Mouse (Mus musculus): ENCODE measurements at regions not wholly inside any gene's neighbourhood (a gene's known extent, or its start where the extent isn't known, plus 50 kb on each side); places are given as distances from the start of the nearest gene placed in this dataset.

GRCm38 (mm10) chr4:87662876-87663275 is 370.3 kb downstream of the Mllt3 start:
- DNase-seq: no peak

- DNase-seq: no peak
Measured at GRCm38 (mm10) chr4:87658316-87658715, 374.8 kb downstream of the Mllt3 start.

GRCm38 (mm10) chr4:87657855-87658254 is 375.3 kb downstream of the Mllt3 start:
- DNase-seq: no peak

- DNase-seq: no peak
Measured at GRCm38 (mm10) chr4:87653440-87654165, 379.6 kb downstream of the Mllt3 start.

GRCm38 (mm10) chr4:87652314-87652934 is 380.7 kb downstream of the Mllt3 start:
- DNase-seq: no peak

GRCm38 (mm10) chr4:87651275-87651674 is 381.9 kb downstream of the Mllt3 start:
- no peak for DNase-seq

GRCm38 (mm10) chr4:87650837-87651236 is 382.3 kb downstream of the Mllt3 start:
- no peak for DNase-seq

- DNase-seq: no peak
Measured at GRCm38 (mm10) chr4:87650393-87650792, 382.8 kb downstream of the Mllt3 start.

GRCm38 (mm10) chr4:87648919-87649318 is 384.2 kb downstream of the Mllt3 start:
- DNase-seq: no peak

- peak; percentile 43 for DNase-seq
Measured at GRCm38 (mm10) chr4:87647932-87648911, 384.9 kb downstream of the Mllt3 start.

- DNase-seq: no peak
Measured at GRCm38 (mm10) chr4:87642002-87642401, 391.2 kb downstream of the Mllt3 start.

GRCm38 (mm10) chr4:87641551-87641950 is 391.6 kb downstream of the Mllt3 start:
- DNase-seq: no peak

- DNase-seq: no peak
Measured at GRCm38 (mm10) chr4:87638380-87638646, 394.9 kb downstream of the Mllt3 start.

GRCm38 (mm10) chr4:87637629-87638379 is 395.4 kb downstream of the Mllt3 start:
- no peak for DNase-seq

GRCm38 (mm10) chr4:87611116-87611515 is 380.8 kb upstream of the Slc24a2 start:
- DNase-seq: no peak

- DNase-seq: peak; percentile 14
Measured at GRCm38 (mm10) chr4:87593644-87594043, 363.4 kb upstream of the Slc24a2 start.

GRCm38 (mm10) chr4:87590797-87591196 is 360.5 kb upstream of the Slc24a2 start:
- DNase-seq: no peak

GRCm38 (mm10) chr4:87578164-87578563 is 347.9 kb upstream of the Slc24a2 start:
- DNase-seq: no peak

GRCm38 (mm10) chr4:87570950-87571349 is 340.7 kb upstream of the Slc24a2 start:
- DNase-seq: no peak

- DNase-seq: peak; percentile 7
Measured at GRCm38 (mm10) chr4:87570470-87570891, 340.2 kb upstream of the Slc24a2 start.

- no peak for DNase-seq
Measured at GRCm38 (mm10) chr4:87566616-87567015, 336.3 kb upstream of the Slc24a2 start.

GRCm38 (mm10) chr4:87554912-87555311 is 324.6 kb upstream of the Slc24a2 start:
- no peak for DNase-seq
